In the genomic region with DNA sequence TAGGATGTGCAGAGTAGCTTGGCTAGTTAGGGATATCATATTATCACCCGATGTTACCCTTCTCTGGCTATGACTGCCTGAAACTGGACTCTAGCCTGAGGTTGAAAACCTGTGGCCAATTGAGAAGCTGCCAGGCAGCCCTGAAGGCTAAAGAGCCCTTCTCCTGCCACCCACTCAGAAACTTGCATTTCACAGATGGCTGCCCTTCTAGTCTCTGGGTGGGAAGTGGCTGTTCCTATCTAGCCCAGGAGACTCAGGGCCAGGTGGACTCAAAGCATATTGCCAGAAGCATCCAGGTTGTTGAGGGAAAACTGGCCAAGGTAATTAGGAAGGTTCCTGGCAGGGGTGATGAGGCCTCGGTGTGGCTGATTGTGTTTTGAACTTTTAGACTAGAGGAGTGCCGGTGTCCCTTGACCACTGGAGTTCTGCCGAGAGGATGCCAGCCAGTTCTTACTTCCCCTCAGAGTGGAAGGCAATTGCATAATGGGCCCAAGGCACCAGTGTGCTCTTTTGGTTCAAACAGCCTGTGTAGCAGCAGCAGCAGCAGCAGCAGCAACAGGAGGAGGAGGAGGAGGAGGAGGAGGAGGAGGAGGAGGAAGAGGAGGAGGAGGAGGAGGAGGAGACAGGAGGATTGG, we compare ENCODE assay signal across 20 mouse cellular contexts. TPM values are rescaled to one million over a fixed set of nuclear protein-coding genes. Genes with fewer than 3 reads are reported as not detected.
DNase-seq lines count a peak whose midpoint lies in the region; ATAC-seq and TF ChIP-seq lines count a peak whose summit lies in the region.
"Had no signal": no experiment of that assay in that cellular context is flagged by ENCODE, and none has a peak within 500 bp of the region (broad histone marks: within the 10 kb centered on the region; RNA-seq: fewer than 3 reads in every experiment).

No protein-coding gene starts in this region.

- WGBS in liver, adult 2 months: 23% methylated on average over 4 of the region's 4 CpGs
- WGBS in liver, embryonic 12.5 days (ENCODE audit: insufficient replicate concordance): 54% methylated on average over 4 of the region's 4 CpGs
- 82% methylated on average over 4 of the region's 4 CpGs for WGBS in heart, embryonic 10.5 days
- 92% methylated on average over 4 of the region's 4 CpGs for WGBS in hindbrain, embryonic 11.5 days

- H3K9me3 ChIP-seq in liver, embryonic 12.5 days (replicated peaks): no peaks in the 10 kb centered on the region
- H3K9me3 ChIP-seq in megakaryocyte, embryonic 14.5 days: no peaks in the 10 kb centered on the region
- H3K9me3 ChIP-seq in heart, embryonic 10.5 days: no peaks in the 10 kb centered on the region
- H3K9me3 ChIP-seq in hindbrain, embryonic 11.5 days (ENCODE audit: control insufficient read depth, low read length): no peaks in the 10 kb centered on the region
- H3K9me3 ChIP-seq: embryonic facial prominence, embryonic 13.5 days; forebrain, embryonic 12.5 days; intestine, embryonic 15.5 days; limb, embryonic 15.5 days; lung, embryonic 15.5 days; neural tube, embryonic 12.5 days had no signal

- peaks cover 4% of the 10 kb centered on the region for H3K4me1 ChIP-seq in liver, adult 2 months (ENCODE audit: control insufficient read depth, insufficient read depth, low read length)
- no peaks in the 10 kb centered on the region for H3K4me1 ChIP-seq in liver, embryonic 12.5 days
- no peaks in the 10 kb centered on the region for H3K4me1 ChIP-seq in megakaryocyte, embryonic 14.5 days
- H3K4me1 ChIP-seq in heart, embryonic 10.5 days: 0 out of 2 replicates have a peak, but pooled peaks cover 9% of the 10 kb centered on the region
- H3K4me1 ChIP-seq in hindbrain, embryonic 11.5 days (replicated peaks; ENCODE audit: control insufficient read depth, insufficient read depth, low read length): no peaks in the 10 kb centered on the region
- H3K4me1 ChIP-seq: intestine, embryonic 15.5 days; lung, embryonic 15.5 days had no signal

- ATAC-seq in liver, embryonic 12.5 days: no peak
- peak; percentile 85 for ATAC-seq in granulocyte monocyte progenitor cell, adult 5-6 weeks (replicated peaks; ENCODE audit: poor library complexity, severe bottlenecking)
- ATAC-seq in hindbrain, embryonic 11.5 days (ENCODE audit: low FRiP score): no peak
- ATAC-seq: intestine, embryonic 15.5 days had no signal

- peak; percentile 5 for DNase-seq in adrenal gland, adult 2 months
- no peak for DNase-seq in adrenal gland, postnatal 14 days
- DNase-seq in liver, adult 2 months (ENCODE audit: extremely low read depth, low read depth, low spot score): peak; percentile 94
- DNase-seq in heart, embryonic 10.5 days (ENCODE audit: low spot score): no peak
- no peak for DNase-seq in hindbrain, embryonic 11.5 days (ENCODE audit: low spot score)
- DNase-seq: adrenal gland, postnatal 10 days; heart, adult 11 months; thymus, adult 2 months had no signal

- no peak overlapping the region for H3K9ac ChIP-seq in liver, adult 2 months (ENCODE audit: low read depth, low read length)
- H3K9ac ChIP-seq in liver, embryonic 12.5 days: no peak overlapping the region
- no peak overlapping the region for H3K9ac ChIP-seq in hindbrain, embryonic 11.5 days (ENCODE audit: low read depth, low read length)
- H3K9ac ChIP-seq: embryonic facial prominence, embryonic 13.5 days; forebrain, embryonic 12.5 days; intestine, embryonic 15.5 days; limb, embryonic 15.5 days; lung, embryonic 15.5 days; neural tube, embryonic 12.5 days had no signal

- TF ChIP-seq POLR2A in liver, adult 2 months (IDR thresholded peaks at IDR 0.05; ENCODE audit: extremely low read depth, insufficient read depth, low read length): no peak

- H3K79me2 ChIP-seq in liver, adult 2 months (ENCODE audit: control insufficient read depth, insufficient read depth, low read length): no peaks in the 10 kb centered on the region

- H3K4me2 ChIP-seq in liver, embryonic 12.5 days: no peak overlapping the region
- H3K4me2 ChIP-seq in hindbrain, embryonic 11.5 days (replicated peaks; ENCODE audit: low read depth, low read length): no peak overlapping the region
- H3K4me2 ChIP-seq: embryonic facial prominence, embryonic 13.5 days; forebrain, embryonic 12.5 days; intestine, embryonic 15.5 days; limb, embryonic 15.5 days; lung, embryonic 15.5 days; midbrain, embryonic 11.5 days; neural tube, embryonic 12.5 days had no signal

- no peaks in the 10 kb centered on the region for H3K27me3 ChIP-seq in liver, adult 2 months (ENCODE audit: control insufficient read depth, insufficient read depth, low read length)
- 0 out of 2 replicates have a peak, but pooled peaks cover 2% of the 10 kb centered on the region for H3K27me3 ChIP-seq in liver, embryonic 12.5 days (replicated peaks)
- peaks cover 37% of the 10 kb centered on the region for H3K27me3 ChIP-seq in megakaryocyte, embryonic 14.5 days (replicated peaks)
- H3K27me3 ChIP-seq in heart, embryonic 10.5 days (ENCODE audit: insufficient read depth, poor library complexity, severe bottlenecking): peaks cover 6% of the 10 kb centered on the region
- H3K27me3 ChIP-seq in hindbrain, embryonic 11.5 days (ENCODE audit: control insufficient read depth, insufficient read depth, low read length): no peaks in the 10 kb centered on the region
- H3K27me3 ChIP-seq: embryonic facial prominence, embryonic 13.5 days; intestine, embryonic 15.5 days; limb, embryonic 15.5 days; lung, embryonic 15.5 days; neural tube, embryonic 12.5 days had no signal

- peak overlapping the region; percentile 78 for H3K27ac ChIP-seq in liver, adult 2 months (replicated peaks; ENCODE audit: insufficient read depth, low read depth, low read length)
- H3K27ac ChIP-seq in liver, embryonic 12.5 days: no peak overlapping the region
- H3K27ac ChIP-seq in heart, embryonic 10.5 days: no peak overlapping the region
- no peak overlapping the region for H3K27ac ChIP-seq in hindbrain, embryonic 11.5 days (ENCODE audit: low read depth, low read length)
- H3K27ac ChIP-seq: embryonic facial prominence, embryonic 13.5 days; forebrain, embryonic 12.5 days; intestine, embryonic 15.5 days; limb, embryonic 15.5 days; lung, embryonic 15.5 days; neural tube, embryonic 12.5 days had no signal

- H3K36me3 ChIP-seq in liver, adult 2 months (ENCODE audit: control insufficient read depth, insufficient read depth, low read length): no peaks in the 10 kb centered on the region
- no peaks in the 10 kb centered on the region for H3K36me3 ChIP-seq in liver, embryonic 12.5 days
- no peaks in the 10 kb centered on the region for H3K36me3 ChIP-seq in megakaryocyte, embryonic 14.5 days (replicated peaks; ENCODE audit: low read length)
- no peaks in the 10 kb centered on the region for H3K36me3 ChIP-seq in heart, embryonic 10.5 days
- H3K36me3 ChIP-seq in hindbrain, embryonic 11.5 days (ENCODE audit: control insufficient read depth, insufficient read depth, low read length): no peaks in the 10 kb centered on the region
- H3K36me3 ChIP-seq: embryonic facial prominence, embryonic 13.5 days; forebrain, embryonic 12.5 days; intestine, embryonic 15.5 days; limb, embryonic 15.5 days; lung, embryonic 15.5 days; neural tube, embryonic 12.5 days had no signal

- TF ChIP-seq CTCF in liver, adult 2 months (IDR thresholded peaks at IDR 0.05; ENCODE audit: low read depth, low read length): no peak

- H3K4me3 ChIP-seq in liver, adult 2 months (ENCODE audit: insufficient read depth, low read depth, low read length): no peak overlapping the region
- no peak overlapping the region for H3K4me3 ChIP-seq in liver, embryonic 12.5 days
- peak overlapping the region; percentile 16 for H3K4me3 ChIP-seq in megakaryocyte, embryonic 14.5 days (replicated peaks)
- no peak overlapping the region for H3K4me3 ChIP-seq in heart, embryonic 10.5 days
- H3K4me3 ChIP-seq in hindbrain, embryonic 11.5 days (ENCODE audit: low read depth, low read length): no peak overlapping the region
- H3K4me3 ChIP-seq: embryonic facial prominence, embryonic 13.5 days; forebrain, embryonic 12.5 days; intestine, embryonic 15.5 days; limb, embryonic 15.5 days; lung, embryonic 15.5 days; neural tube, embryonic 12.5 days had no signal

RNA-seq across cellular contexts. Expression of a gene that starts 45.0 kb away (rescaled TPM):
- total RNA-seq in adrenal gland, adult 2 months (2021): under 1 TPM; 0.17 to 0.38 TPM
- polyA plus RNA-seq in adrenal gland, adult 2 months (2012; rRNA removed): not detected in 2 replicates
- total RNA-seq in adrenal gland, postnatal 14 days (2021): 0.15 TPM in 1 of 2 replicates, not detected in the other
- total RNA-seq in liver, adult 2 months (2014; rRNA removed): 0.09 and 0.20 TPM in 2 replicates
- 0.04 TPM in 2 replicates for polyA plus RNA-seq in liver, adult 2 months (2012; rRNA removed)
- polyA plus RNA-seq in liver, embryonic 12.5 days (2016; fragmentation: Nextera tagmentation; extraction: Ambion mirVana): not detected in 2 replicates
- total RNA-seq in granulocyte monocyte progenitor cell, adult 5-6 weeks (2014; fragmentation: Nextera tagmentation): not detected in 2 replicates
- not detected in 2 replicates for total RNA-seq in granulocyte monocyte progenitor cell, adult 5-6 weeks (2017)
- polyA plus RNA-seq in megakaryocyte, embryonic 14.5 days (2012; ENCODE audit: insufficient read depth, low replicate concordance): not detected in 2 replicates
- 0.05 TPM in 1 of 2 replicates, not detected in the other for polyA plus RNA-seq in heart, embryonic 10.5 days (2016; fragmentation: Nextera tagmentation; extraction: Ambion mirVana)
- polyA plus RNA-seq in hindbrain, embryonic 11.5 days (2014; fragmentation: Nextera tagmentation; extraction: Ambion mirVana): not detected in 2 replicates
- total RNA-seq: adrenal gland, postnatal 10 days; layer of hippocampus, postnatal 36 days had no signal
- polyA plus RNA-seq: embryonic facial prominence, embryonic 13.5 days; heart, postnatal 0 days; limb, embryonic 15.5 days; lung, embryonic 15.5 days; midbrain, embryonic 11.5 days had no signal

Comparison
In these comparisons a context has a peak if more than half of its experiments do, and no peak if none do; other contexts are left out.
1. DNase-seq: peak in adrenal gland, adult 2 months (single experiment) and liver, adult 2 months (single experiment); none in adrenal gland, postnatal 14 days (single experiment), heart, embryonic 10.5 days (single experiment) and hindbrain, embryonic 11.5 days (single experiment).